Mouse (Mus musculus) heart, adult 2 months (tissue): ENCODE data around the gene Rmnd5b. TPM values are rescaled to one million over a fixed set of nuclear protein-coding genes. Genes with fewer than 3 reads are reported as not detected.
"Not testable (repeated sequence)": the region's sequence is repeated elsewhere in the genome, so short reads cannot be mapped to it uniquely, and the experiment has no call there.

Experiments
- DNase-seq, 2 experiments: peaks; one replicate each; pipeline ENCODE4 v3.0.0; 2021
- H3K27ac ChIP-seq: fragments of 200-600 bp; 2 replicates; pipeline ENCODE4 v1.8.1; 2022
- H3K27me3 ChIP-seq: fragments of 200-500 bp; 2 replicates; pipeline ENCODE4 v1.6.1; 2012; ENCODE audit warnings: mild to moderate bottlenecking, low read length, inconsistent platforms, mixed read lengths; ENCODE audit not compliant: control insufficient read depth, insufficient read depth
- H3K36me3 ChIP-seq: fragments of 200-500 bp; 2 replicates; pipeline ENCODE4 v1.6.1; 2012; ENCODE audit warnings: low read length, inconsistent platforms; ENCODE audit not compliant: control insufficient read depth, insufficient read depth
- H3K4me1 ChIP-seq: fragments of 200-500 bp; 2 replicates; pipeline ENCODE4 v1.6.1; 2011; ENCODE audit warnings: low read length; ENCODE audit not compliant: control insufficient read depth, insufficient read depth
- H3K4me3 ChIP-seq: fragments of 200-600 bp; 2 replicates; pipeline ENCODE4 v1.8.1; 2022
- H3K79me2 ChIP-seq: fragments of 200-500 bp; replicated peaks from 2 replicates; pipeline ENCODE4 v1.6.1; 2012; ENCODE audit warnings: mild to moderate bottlenecking, inconsistent platforms, low read length, moderate library complexity, mixed read lengths; ENCODE audit not compliant: control insufficient read depth, insufficient read depth
- H3K9ac ChIP-seq: fragments of 200-500 bp; 2 replicates; pipeline ENCODE4 v1.6.1; 2012; ENCODE audit warnings: low read depth, mild to moderate bottlenecking, control low read depth, inconsistent platforms, low read length, mixed read lengths
- CTCF ChIP-seq: fragments of 200-600 bp; IDR thresholded peaks from 2 replicates; pipeline ENCODE4 v1.8.1; 2022; ENCODE audit warnings: antibody characterized with exemption, mild to moderate bottlenecking, moderate library complexity
- EP300 ChIP-seq: fragments of 200-500 bp; IDR thresholded peaks from 2 replicates; pipeline ENCODE4 v1.6.1; 2011; ENCODE audit warnings: low read depth, low read length, control low read depth; ENCODE audit not compliant: insufficient read depth
- POLR2A ChIP-seq: fragments of 200-500 bp; IDR thresholded peaks from 2 replicates; pipeline ENCODE4 v1.6.1; 2011; ENCODE audit warnings: mild to moderate bottlenecking, low read depth, low read length, control low read depth; ENCODE audit not compliant: insufficient read depth
- WGBS: fragments of 180-500 bp; shearing (Covaris S2); methylation state at CpG from one replicate; pipeline ENCODE4 v1.1.7; 2018; 5-methylcytosine and 5-hydroxymethylcytosine counted together
- intact Hi-C: fragments of 180-260 bp; cut with DNase I; formaldehyde crosslinking; loops from one replicate; pipeline ENCODE4 v1.15.1; 2025
- polyA plus RNA-seq: library from polyadenylated mRNA; depleted of rRNA; stranded (reverse); fragments of >200 nt; gene quantifications from 2 replicates; pipeline ENCODE4 v1.2.3, GENCODE M21; 2012
- total RNA-seq, 2 experiments: library from RNA; stranded (reverse); gene quantifications; 2 replicates each; pipeline ENCODE4 v1.2.3; 2021

The Rmnd5b gene
- total and polyA plus RNA-seq, 3 experiments: 14.0 to 24.8 (median 15.0) TPM

DNA sequence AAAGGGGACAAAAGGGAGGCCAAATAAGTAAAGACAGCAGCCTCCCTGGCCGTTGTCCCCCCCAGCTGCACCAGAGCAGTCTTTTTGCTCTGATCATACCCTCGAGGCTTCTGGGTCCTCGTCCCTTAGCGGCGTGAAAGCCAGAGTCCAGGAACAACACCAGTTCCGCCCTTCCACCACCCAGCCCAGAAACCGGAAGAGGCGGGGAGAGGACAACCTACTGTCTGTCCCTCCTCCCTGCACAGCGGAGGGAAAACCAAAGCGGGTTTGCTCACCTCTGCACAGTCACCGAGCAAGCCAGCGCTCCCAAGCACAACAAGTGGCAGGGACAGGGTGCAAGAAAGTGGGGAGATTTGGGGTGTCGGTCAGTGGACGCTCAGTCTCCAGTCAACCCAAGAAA, 20.1 kb downstream of the Rmnd5b start:
- Histone ChIP-seq H3K9ac (peak overlapping the region; percentile 79), H3K4me1 (peaks cover 4% of the 10 kb centered on the region), H3K27me3 (no peaks in the 10 kb centered on the region), H3K4me3 (peak overlapping the region; percentile 39), H3K36me3 (no peaks in the 10 kb centered on the region), H3K27ac (peak overlapping the region; percentile 95), H3K79me2 (no peaks in the 10 kb centered on the region)
- intact Hi-C loops: loop anchor here (5.0 kb wide), 1 partner anchor 142 kb away; no protein-coding TSS in a partner anchor
- TF ChIP-seq CTCF (0 out of 2 replicates have a peak, but pooled peaks have one; percentile 1), POLR2A (peak; percentile 98), EP300 (0 out of 2 replicates have a peak, but pooled peaks have one; percentile 58)
- under 1% methylated on average over 14 of the region's 14 CpGs for WGBS
- peak; percentile 81 to 84 for DNase-seq

DNA sequence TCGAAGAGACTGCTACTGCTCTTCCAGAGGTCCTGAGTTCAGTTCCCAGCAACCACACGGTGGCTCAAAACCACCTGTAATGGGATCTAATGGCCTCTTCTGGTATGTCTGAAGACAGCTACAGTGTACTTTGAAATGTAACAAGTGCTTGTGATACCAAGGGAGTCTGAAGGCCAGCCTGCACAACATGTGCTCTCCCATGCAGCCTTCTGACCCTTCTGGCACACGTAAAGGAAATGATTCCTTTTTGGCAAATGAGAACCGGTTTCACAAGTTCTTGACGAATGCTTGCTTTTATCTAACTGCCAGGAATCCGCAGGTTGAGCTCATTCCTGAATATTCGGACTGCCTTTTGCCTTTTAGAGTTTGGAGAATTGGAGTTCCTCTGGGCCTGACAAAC, 20.6 kb downstream of the Rmnd5b start:
- H3K27ac ChIP-seq: peak overlapping the region; percentile 95
- H3K9ac ChIP-seq: peak overlapping the region; percentile 79
- H3K4me1 ChIP-seq: peaks cover 4% of the 10 kb centered on the region
- no peak for DNase-seq
- peak overlapping the region; percentile 39 for H3K4me3 ChIP-seq
- H3K27me3 ChIP-seq: no peaks in the 10 kb centered on the region
- TF ChIP-seq POLR2A: no peak
- TF ChIP-seq EP300: no peak
- no peak for TF ChIP-seq CTCF
- H3K79me2 ChIP-seq: no peaks in the 10 kb centered on the region
- 20% methylated on average over 7 of the region's 7 CpGs for WGBS
- no peaks in the 10 kb centered on the region for H3K36me3 ChIP-seq
- intact Hi-C loops: loop anchor here (5.0 kb wide), 1 partner anchor 142 kb away; no protein-coding TSS in a partner anchor

- 75% methylated on average over 8 of the region's 8 CpGs for WGBS
- no peak for TF ChIP-seq CTCF
- TF ChIP-seq POLR2A: no peak
- no peak for TF ChIP-seq EP300
- intact Hi-C loops: no loop called here
Observed at GRCm38 (mm10) chr11:51614256-51614655, 21.4 kb downstream of the Rmnd5b start.

DNA sequence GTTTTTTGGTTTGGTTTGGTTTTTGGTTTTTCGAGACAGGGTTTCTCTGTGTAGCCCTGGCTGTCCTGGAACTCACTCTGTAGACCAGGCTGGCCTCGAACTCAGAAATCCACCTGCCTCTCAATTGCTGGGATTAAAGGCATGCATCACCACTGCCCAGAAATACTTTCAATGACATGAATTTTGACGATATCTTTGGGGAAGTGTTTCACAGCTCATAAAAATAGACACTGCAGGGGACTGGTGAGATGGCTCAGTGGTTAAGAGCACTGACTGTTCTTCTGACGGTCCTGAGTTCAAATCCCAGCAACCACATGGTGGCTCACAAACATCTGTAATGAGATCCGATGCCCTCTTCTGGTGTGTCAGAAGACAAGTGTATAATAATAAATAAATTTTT, 25.8 kb downstream of the Rmnd5b start:
- H3K27ac ChIP-seq, H3K9ac ChIP-seq, H3K36me3 ChIP-seq, DNase-seq, H3K4me1 ChIP-seq, H3K27me3 ChIP-seq, H3K4me3 ChIP-seq, H3K79me2 ChIP-seq: not testable (repeated sequence)
- intact Hi-C loops: loop anchor here (10.0 kb wide), 1 partner anchor 395 kb away; the partner anchor contains the start of genes Cdkl3 and Ube2b
- 77% methylated on average over 5 of the region's 5 CpGs for WGBS

More at GRCm38 (mm10) chr11:51614256-51614655, 21.4 kb downstream of the Rmnd5b start:
- Histone ChIP-seq H3K27ac (no peak overlapping the region), H3K9ac (no peak overlapping the region), H3K36me3 (no peaks in the 10 kb centered on the region), H3K4me3 (no peak overlapping the region), H3K79me2 (no peaks in the 10 kb centered on the region), H3K27me3 (no peaks in the 10 kb centered on the region), H3K4me1 (peaks cover 4% of the 10 kb centered on the region)
- no peak for DNase-seq

GRCm38 (mm10) chr11:51609266-51609909, 26.3 kb downstream of the Rmnd5b start:
- no peaks in the 10 kb centered on the region for H3K27me3 ChIP-seq

GRCm38 (mm10) chr11:51607096-51607738, 28.5 kb downstream of the Rmnd5b start:
- WGBS: 6% methylated on average over 15 of the region's 15 CpGs
- intact Hi-C loops: loop anchor here (2.0 to 10.0 kb wide), 2 partner anchors 22 to 398 kb away; partner anchors contain the start of genes Cdkl3, Phykpl and Ube2b
- peak overlapping the region; percentile 66 for H3K9ac ChIP-seq
- no peaks in the 10 kb centered on the region; the same call in 1 of the 2 replicates for H3K4me1 ChIP-seq
- no peak for TF ChIP-seq POLR2A
- H3K36me3 ChIP-seq: peaks cover 20% of the 10 kb centered on the region
- H3K27me3 ChIP-seq: no peaks in the 10 kb centered on the region
- no peak for DNase-seq
- H3K79me2 ChIP-seq: no peaks in the 10 kb centered on the region
- peak overlapping the region; percentile 89 for H3K27ac ChIP-seq
- H3K4me3 ChIP-seq: peak overlapping the region; percentile 88

More at GRCm38 (mm10) chr11:51609266-51609909, 26.3 kb downstream of the Rmnd5b start:
- DNase-seq: no peak
- Histone ChIP-seq H3K4me3 (no peak overlapping the region), H3K27ac (no peak overlapping the region), H3K36me3 (peaks cover 8% of the 10 kb centered on the region), H3K79me2 (no peaks in the 10 kb centered on the region), H3K4me1 (no peaks in the 10 kb centered on the region; the same call in 1 of the 2 replicates), H3K9ac (no peak overlapping the region)
- WGBS: 72% methylated on average over 3 of the region's 3 CpGs
- intact Hi-C loops: loop anchor here (10.0 kb wide), 1 partner anchor 395 kb away; the partner anchor contains the start of genes Cdkl3 and Ube2b
- no peak for TF ChIP-seq POLR2A
- TF ChIP-seq EP300: no peak
- TF ChIP-seq CTCF: no peak
